Mouse (Mus musculus) liver (tissue): ENCODE results near the gene Skp1a.
"Not testable (repeated sequence)": the region's sequence is repeated elsewhere in the genome, so short reads cannot be mapped to it uniquely, and the experiment has no call there.

Source experiments
- DNase-seq: peaks from one replicate; pipeline ENCODE4 v3.0.0-alpha.2; 2020; ENCODE audit warnings: mixed read lengths

Skp1a gene

GRCm38 (mm10) chr11:52231606-52232541 lies at the start of gene Skp1a:
TSS of gene Skp1a (plus strand) at chr11:52231995.
- DNase-seq = peak; percentile 93

GRCm38 (mm10) chr11:52196496-52197023 lies 35.2 kb upstream of the Skp1a start:
- DNase-seq = not testable (repeated sequence)

GRCm38 (mm10) chr11:52213887-52214286 lies 17.9 kb upstream of the Skp1a start, which contains the start of gene Olfr1371:
TSS of gene Olfr1371 (minus strand) at chr11:52213987.
- no peak for DNase-seq

GRCm38 (mm10) chr11:52220282-52220681 lies 11.5 kb upstream of the Skp1a start:
- peak; percentile 64 for DNase-seq

- DNase-seq = not testable (repeated sequence)
Measured at GRCm38 (mm10) chr11:52221921-52222320, 9.9 kb upstream of the Skp1a start.

- DNase-seq = peak; percentile 12
Measured at GRCm38 (mm10) chr11:52222891-52223290, 8.9 kb upstream of the Skp1a start.

- peak; percentile 53 for DNase-seq
Measured at GRCm38 (mm10) chr11:52223968-52224682, 7.7 kb upstream of the Skp1a start.

- no peak for DNase-seq
Measured at GRCm38 (mm10) chr11:52225986-52226599, 5.7 kb upstream of the Skp1a start.

GRCm38 (mm10) chr11:52227053-52227452 lies 4.7 kb upstream of the Skp1a start:
- DNase-seq = no peak

- no peak for DNase-seq
Measured at GRCm38 (mm10) chr11:52227466-52228226, 4.1 kb upstream of the Skp1a start.

GRCm38 (mm10) chr11:52228722-52229448 lies 2.9 kb upstream of the Skp1a start:
- DNase-seq = no peak

GRCm38 (mm10) chr11:52230694-52231093 lies 1.1 kb upstream of the Skp1a start:
- DNase-seq = peak; percentile 20

GRCm38 (mm10) chr11:52233043-52233653 lies 1.4 kb downstream of the Skp1a start:
- no peak for DNase-seq

- DNase-seq = no peak
Measured at GRCm38 (mm10) chr11:52233906-52234305, 2.1 kb downstream of the Skp1a start.

GRCm38 (mm10) chr11:52234509-52234908 lies 2.7 kb downstream of the Skp1a start:
- no peak for DNase-seq

GRCm38 (mm10) chr11:52240898-52241542 lies 9.2 kb downstream of the Skp1a start:
- no peak for DNase-seq

GRCm38 (mm10) chr11:52249452-52249851 lies 17.7 kb downstream of the Skp1a start:
- DNase-seq = no peak

GRCm38 (mm10) chr11:52251770-52252169 lies 20.0 kb downstream of the Skp1a start:
- no peak for DNase-seq

GRCm38 (mm10) chr11:52252692-52253091 lies 20.9 kb downstream of the Skp1a start:
- no peak for DNase-seq

GRCm38 (mm10) chr11:52253674-52254375 lies 22.0 kb downstream of the Skp1a start:
- peak; percentile 48 for DNase-seq
